Mouse (Mus musculus) heart, embryonic 10.5 days (tissue): ENCODE data around the gene Nufip2. TPM values are rescaled to one million over a fixed set of nuclear protein-coding genes. Genes with fewer than 3 reads are reported as not detected.

Experiments used
- DNase-seq: peaks from one replicate; pipeline ENCODE4 v3.0.0-alpha.2; 2017; ENCODE audit warnings: low spot score
- H3K27ac ChIP-seq: fragments of 300-500 bp; sonication (generic); 2 replicates; pipeline ENCODE4 v1.5.1; 2016; ENCODE audit warnings: mild to moderate bottlenecking
- H3K27me3 ChIP-seq: fragments of 300-500 bp; sonication (generic); 2 replicates; pipeline ENCODE4 v1.6.1; 2016; ENCODE audit warnings: mild to moderate bottlenecking; ENCODE audit not compliant: poor library complexity, insufficient read depth, severe bottlenecking
- H3K36me3 ChIP-seq: fragments of 300-500 bp; sonication (generic); 2 replicates; pipeline ENCODE4 v1.6.1; 2016; ENCODE audit warnings: mild to moderate bottlenecking, moderate library complexity
- H3K4me1 ChIP-seq: fragments of 300-500 bp; sonication (generic); 2 replicates; pipeline ENCODE4 v1.6.1; 2016; ENCODE audit warnings: mild to moderate bottlenecking
- H3K4me3 ChIP-seq: fragments of 300-500 bp; sonication (generic); 2 replicates; pipeline ENCODE4 v1.5.1; 2016; ENCODE audit warnings: mild to moderate bottlenecking, moderate library complexity
- H3K9me3 ChIP-seq: fragments of 300-500 bp; sonication (generic); 2 replicates; pipeline ENCODE4 v1.6.1; 2016; ENCODE audit warnings: mild to moderate bottlenecking, moderate library complexity
- WGBS: fragments of 180-500 bp; shearing (Covaris S2); methylation state at CpG from one replicate; pipeline ENCODE4 v1.1.7; 2016; 5-methylcytosine and 5-hydroxymethylcytosine counted together
- polyA plus RNA-seq: library from polyadenylated mRNA; unstranded; fragments of >200 nt; fragmentation: Nextera tagmentation; extraction: Ambion mirVana; gene quantifications from 2 replicates; pipeline ENCODE4 v1.2.1, GENCODE M21; 2016

Gene Nufip2
- polyA plus RNA-seq, 1 experiment from 2014 or later = 3.9 TPM

DNA sequence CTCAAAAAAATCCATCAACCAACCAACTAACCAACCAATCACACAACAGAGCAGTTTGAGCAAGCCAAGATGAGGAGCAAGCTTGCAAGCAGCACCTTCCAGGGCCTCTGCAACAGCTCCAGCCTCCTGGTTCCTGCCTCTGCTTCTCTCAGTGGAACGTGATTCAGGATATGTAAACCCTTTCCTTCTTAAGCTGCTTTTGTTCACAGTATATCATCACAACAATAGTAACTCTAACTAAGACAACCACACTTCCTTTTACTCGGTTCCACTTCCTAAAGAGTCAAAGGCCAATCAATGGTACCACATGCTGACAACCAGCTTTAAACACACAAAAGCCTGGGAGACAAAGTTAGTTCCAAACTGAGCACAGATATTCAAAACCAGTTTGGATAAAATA lies 5.9 kb upstream of the Nufip2 start:
- Histone ChIP-seq H3K9me3 (no peaks in the 10 kb centered on the region), H3K27me3 (no peaks in the 10 kb centered on the region), H3K27ac (no peak overlapping the region), H3K4me1 (no peaks in the 10 kb centered on the region), H3K4me3 (no peak overlapping the region), H3K36me3 (no peaks in the 10 kb centered on the region)
- DNase-seq = no peak
- 22% methylated on average over 2 of the region's 2 CpGs for WGBS

DNA sequence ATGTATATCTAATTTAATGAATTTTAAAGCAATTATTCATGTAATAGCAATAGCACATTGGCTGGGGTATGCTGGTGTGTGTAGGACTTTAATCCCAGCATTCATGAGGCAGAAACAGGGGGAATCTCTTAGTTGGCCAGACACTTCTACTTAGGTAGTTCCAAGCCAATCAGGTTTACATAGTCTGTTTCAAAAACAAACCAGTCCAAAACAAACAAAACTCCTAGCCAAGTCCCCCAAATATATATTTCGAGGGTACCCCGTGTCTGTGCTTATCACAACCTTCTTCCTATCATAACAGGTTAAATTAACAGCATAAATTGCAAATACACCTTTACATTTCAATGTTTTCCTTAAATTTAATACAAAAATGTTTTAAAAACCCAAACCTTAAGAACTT lies 1.1 kb upstream of the Nufip2 start:
- Histone ChIP-seq H3K36me3 (0 out of 2 replicates have a peak, but pooled peaks cover 10% of the 10 kb centered on the region), H3K4me3 (peak overlapping the region; percentile 83; the same call in 1 of the 2 replicates), H3K27me3 (no peaks in the 10 kb centered on the region), H3K27ac (no peak overlapping the region), H3K9me3 (no peaks in the 10 kb centered on the region), H3K4me1 (peaks cover 7% of the 10 kb centered on the region; the same call in 1 of the 2 replicates)
- WGBS = 66% methylated on average over 2 of the region's 2 CpGs
- DNase-seq = no peak

DNA sequence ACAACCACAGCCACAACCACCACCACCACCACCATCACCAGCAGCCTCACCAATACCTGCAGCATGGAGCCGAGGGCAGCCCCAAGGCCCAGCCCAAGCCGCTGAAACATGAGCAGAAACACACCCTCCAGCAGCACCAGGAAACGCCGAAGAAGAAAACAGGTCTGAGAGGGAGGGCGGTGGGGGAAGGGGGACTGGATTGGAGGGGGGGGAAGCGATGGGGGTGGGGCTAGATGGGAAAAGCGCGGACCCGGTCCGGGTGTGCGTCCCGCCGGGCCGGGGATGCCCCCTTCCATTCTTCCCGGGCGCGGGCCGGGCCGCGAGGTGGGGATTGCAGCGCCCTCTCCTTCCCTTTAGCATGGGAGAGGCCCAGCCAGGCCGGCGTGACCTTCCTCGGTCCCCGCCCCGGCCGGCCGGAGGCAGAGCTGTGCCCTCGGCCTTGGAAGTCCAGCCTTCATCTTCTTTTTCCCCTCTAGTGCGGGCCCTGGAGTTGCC lies 438 bp downstream of the Nufip2 start:
- Histone ChIP-seq H3K36me3 (peaks cover 22% of the 10 kb centered on the region), H3K9me3 (no peaks in the 10 kb centered on the region), H3K4me3 (peak overlapping the region; percentile 83), H3K27me3 (no peaks in the 10 kb centered on the region), H3K27ac (peak overlapping the region; percentile 99), H3K4me1 (peaks cover 7% of the 10 kb centered on the region; the same call in 1 of the 2 replicates)
- peak; percentile 84 for DNase-seq
- 1% methylated on average over 23 of the region's 30 CpGs for WGBS

DNA sequence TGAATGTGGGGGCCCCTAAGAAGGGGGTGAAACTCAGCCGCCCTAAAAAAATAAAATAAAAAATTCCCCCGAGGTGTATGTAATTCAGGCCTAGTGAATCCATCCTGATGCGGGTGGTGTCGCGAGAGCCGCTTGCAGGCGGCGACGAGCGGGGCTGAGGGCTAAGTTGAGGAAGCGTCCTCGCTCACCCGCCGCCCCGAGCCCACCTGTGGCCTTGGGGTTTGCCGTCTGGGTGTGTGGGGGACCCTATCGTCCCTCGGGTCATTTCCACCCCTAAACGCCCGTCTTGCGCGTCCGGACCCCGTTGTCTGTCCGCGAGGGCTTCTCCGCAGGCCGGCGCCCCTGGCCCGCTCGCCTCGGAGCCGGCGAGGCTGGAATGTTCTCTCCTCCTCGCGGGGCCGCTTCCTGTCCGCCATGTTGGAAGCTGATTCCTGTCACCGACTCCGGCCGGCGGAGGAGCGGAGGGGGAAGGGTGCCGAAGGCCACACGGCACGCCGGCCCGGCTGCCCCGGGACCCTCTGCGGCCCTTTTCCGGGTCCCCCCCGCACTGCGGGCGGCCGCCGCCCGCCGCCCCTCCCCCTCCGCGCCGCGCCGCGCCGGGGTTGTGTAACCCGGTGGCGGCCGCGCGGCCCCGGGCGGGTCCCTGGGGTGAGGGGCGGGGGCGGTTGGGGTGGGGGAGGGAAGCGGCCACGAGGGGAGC lies 1.0 kb downstream of the Nufip2 start:
- no peaks in the 10 kb centered on the region for H3K9me3 ChIP-seq
- DNase-seq = peak; percentile 88
- H3K4me3 ChIP-seq = peak overlapping the region; percentile 83
- peaks cover 28% of the 10 kb centered on the region for H3K36me3 ChIP-seq
- H3K27ac ChIP-seq = peak overlapping the region; percentile 99
- no peaks in the 10 kb centered on the region for H3K27me3 ChIP-seq
- WGBS = under 1% methylated on average over 38 of the region's 76 CpGs
- H3K4me1 ChIP-seq = peaks cover 7% of the 10 kb centered on the region; the same call in 1 of the 2 replicates

DNA sequence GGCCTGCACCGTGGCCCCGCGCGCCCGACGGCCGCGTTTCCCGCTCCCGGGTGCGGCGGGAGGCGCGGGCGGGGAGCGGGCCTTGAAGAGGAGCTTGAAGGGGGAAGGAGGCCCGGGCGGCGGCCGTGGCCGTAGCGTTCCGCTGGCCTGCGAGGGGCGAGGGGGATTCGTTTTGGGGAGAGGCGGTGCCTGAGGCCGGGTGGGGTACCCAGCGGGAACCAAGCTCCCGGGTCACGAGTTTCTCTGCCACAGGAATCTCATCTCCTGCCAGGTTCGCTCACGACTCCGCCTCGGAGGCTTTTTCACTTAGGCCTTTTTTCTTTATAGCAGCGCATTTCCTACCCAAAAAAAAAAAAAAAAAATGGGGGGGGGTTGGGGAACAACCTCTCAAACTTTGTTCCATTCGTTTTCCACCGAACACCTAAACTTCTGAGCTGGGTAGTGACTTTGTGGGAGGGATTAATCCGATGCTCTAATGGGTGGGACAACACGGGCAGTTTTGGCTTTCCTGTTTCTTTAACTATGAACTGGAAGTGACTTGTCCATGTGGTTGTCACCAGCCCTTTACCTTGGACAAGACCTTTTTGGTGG lies 1.7 kb downstream of the Nufip2 start:
- Histone ChIP-seq H3K4me3 (peak overlapping the region; percentile 83), H3K4me1 (peaks cover 7% of the 10 kb centered on the region; the same call in 1 of the 2 replicates), H3K9me3 (no peaks in the 10 kb centered on the region), H3K36me3 (peaks cover 35% of the 10 kb centered on the region), H3K27me3 (no peaks in the 10 kb centered on the region), H3K27ac (peak overlapping the region; percentile 99)
- peak; percentile 80 for DNase-seq
- WGBS = under 1% methylated on average over 40 of the region's 40 CpGs

DNA sequence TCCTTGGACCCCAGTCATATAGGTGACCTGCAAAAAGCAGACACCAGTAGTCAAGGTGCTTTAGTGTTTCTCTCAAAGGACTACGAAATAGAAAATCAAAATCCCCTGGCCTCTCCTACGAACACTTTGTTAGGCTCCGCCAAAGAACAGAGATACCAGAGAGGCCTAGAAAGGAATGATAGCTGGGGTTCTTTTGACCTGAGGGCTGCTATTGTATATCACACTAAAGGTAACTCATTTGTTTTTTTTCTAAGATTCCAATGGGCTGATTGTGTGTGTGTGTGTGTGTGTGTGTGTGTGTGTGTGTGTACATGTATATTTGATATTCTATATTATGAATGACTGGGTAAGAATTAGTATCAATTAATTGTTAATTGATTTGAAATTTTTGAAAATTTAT lies 7.1 kb downstream of the Nufip2 start:
- no peaks in the 10 kb centered on the region for H3K9me3 ChIP-seq
- peaks cover 80% of the 10 kb centered on the region for H3K36me3 ChIP-seq
- WGBS = 89% methylated on average over 3 of the region's 3 CpGs
- no peak overlapping the region for H3K27ac ChIP-seq
- H3K4me1 ChIP-seq = peaks cover 5% of the 10 kb centered on the region; the same call in 1 of the 2 replicates
- no peak overlapping the region for H3K4me3 ChIP-seq
- H3K27me3 ChIP-seq = no peaks in the 10 kb centered on the region
- no peak for DNase-seq

DNA sequence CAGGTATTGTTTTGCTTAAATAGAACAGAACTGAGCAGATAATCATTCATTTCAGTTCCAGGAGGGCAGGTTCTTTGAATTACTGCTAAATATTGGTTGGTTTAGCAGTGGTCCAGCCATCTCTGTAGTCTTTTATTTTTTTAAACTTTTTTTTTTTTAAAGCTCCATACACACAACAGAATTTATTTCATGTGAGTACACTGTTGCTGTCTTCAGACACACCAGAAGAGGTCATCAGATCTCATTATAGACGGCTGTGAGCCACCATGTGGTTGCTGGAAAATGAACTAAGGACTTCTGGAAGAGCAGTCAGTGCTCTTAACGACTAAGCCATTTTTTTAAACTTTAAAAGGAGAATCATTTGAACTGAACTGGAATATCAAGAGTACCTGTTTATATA lies 11.3 kb downstream of the Nufip2 start:
- no peaks in the 10 kb centered on the region for H3K4me1 ChIP-seq
- H3K36me3 ChIP-seq = peaks cover 81% of the 10 kb centered on the region
- 83% methylated on average over 2 of the region's 2 CpGs for WGBS
- H3K27me3 ChIP-seq = no peaks in the 10 kb centered on the region
- no peak overlapping the region for H3K27ac ChIP-seq
- DNase-seq = no peak
- H3K9me3 ChIP-seq = no peaks in the 10 kb centered on the region
- no peak overlapping the region for H3K4me3 ChIP-seq

DNA sequence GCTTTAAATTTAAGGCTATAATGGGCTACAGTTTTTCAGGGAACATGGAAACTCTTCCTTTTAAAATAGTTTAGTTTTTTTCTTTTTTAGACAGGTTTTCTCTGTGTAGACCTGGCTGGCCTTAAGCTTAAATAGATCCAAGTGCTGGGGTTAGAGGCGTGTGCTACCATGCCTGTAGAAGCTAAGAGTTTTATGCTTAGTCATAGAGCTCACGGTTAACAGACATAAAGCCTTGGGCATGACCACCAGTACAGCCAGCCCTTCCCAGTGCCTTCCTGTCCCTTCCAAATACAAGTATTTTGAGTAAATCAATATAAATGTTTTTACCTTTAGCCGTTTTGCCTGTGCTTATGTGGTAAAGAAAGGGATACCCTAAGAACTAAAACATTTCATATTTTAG lies 20.0 kb downstream of the Nufip2 start:
- H3K27me3 ChIP-seq = no peaks in the 10 kb centered on the region
- WGBS = 82% methylated on average over 3 of the region's 3 CpGs
- no peaks in the 10 kb centered on the region for H3K4me1 ChIP-seq
- peaks cover 84% of the 10 kb centered on the region for H3K36me3 ChIP-seq
- no peaks in the 10 kb centered on the region for H3K9me3 ChIP-seq
- no peak overlapping the region for H3K27ac ChIP-seq
- no peak for DNase-seq
- no peak overlapping the region for H3K4me3 ChIP-seq

DNA sequence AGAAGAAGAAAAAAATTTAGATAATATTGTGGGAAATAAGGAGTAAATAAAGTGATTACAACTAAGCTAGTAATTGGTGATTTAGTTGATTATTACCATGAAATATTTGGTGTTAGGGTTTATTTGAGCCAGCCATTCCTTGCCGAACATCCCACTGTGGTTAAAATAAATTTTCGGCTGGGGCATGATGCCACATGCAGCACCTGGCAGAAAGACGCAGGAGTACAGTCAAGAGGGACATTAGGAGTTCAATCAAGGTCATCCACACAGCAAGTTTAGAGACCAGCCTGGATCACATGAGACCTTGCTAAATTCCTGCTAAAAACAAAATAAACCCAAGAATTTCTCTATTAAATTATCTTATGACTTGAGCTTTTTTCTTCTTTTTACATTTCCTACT lies 23.1 kb downstream of the Nufip2 start:
- Histone ChIP-seq H3K4me1 (no peaks in the 10 kb centered on the region), H3K9me3 (no peaks in the 10 kb centered on the region), H3K27me3 (no peaks in the 10 kb centered on the region), H3K4me3 (no peak overlapping the region), H3K27ac (no peak overlapping the region), H3K36me3 (peaks cover 73% of the 10 kb centered on the region)
- 84% methylated on average over 3 of the region's 3 CpGs for WGBS
- no peak for DNase-seq

DNA sequence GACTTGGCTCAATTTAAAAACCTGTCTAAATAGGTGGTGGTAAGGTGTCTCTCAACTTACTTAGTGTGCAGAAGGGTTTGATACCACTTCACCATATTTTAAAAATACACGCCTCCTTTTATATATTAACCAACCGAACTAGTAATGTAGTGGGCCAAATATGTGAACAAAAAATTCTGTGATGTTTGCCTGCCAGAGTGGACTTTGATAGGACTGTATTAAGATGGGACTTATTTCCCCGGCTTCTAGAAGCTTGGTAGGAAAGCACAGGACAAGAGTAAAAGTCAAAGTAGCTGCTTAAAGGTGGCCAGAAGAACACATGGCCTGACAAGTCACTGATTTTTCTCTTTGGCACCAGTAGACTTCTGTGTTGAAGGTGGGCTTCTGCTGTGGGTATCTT lies 27.8 kb downstream of the Nufip2 start:
- no peaks in the 10 kb centered on the region for H3K4me1 ChIP-seq
- no peak for DNase-seq
- H3K9me3 ChIP-seq = no peaks in the 10 kb centered on the region
- peaks cover 32% of the 10 kb centered on the region for H3K36me3 ChIP-seq
- WGBS = 94% methylated on average over 3 of the region's 3 CpGs
- H3K27me3 ChIP-seq = no peaks in the 10 kb centered on the region
- no peak overlapping the region for H3K4me3 ChIP-seq
- H3K27ac ChIP-seq = no peak overlapping the region

DNA sequence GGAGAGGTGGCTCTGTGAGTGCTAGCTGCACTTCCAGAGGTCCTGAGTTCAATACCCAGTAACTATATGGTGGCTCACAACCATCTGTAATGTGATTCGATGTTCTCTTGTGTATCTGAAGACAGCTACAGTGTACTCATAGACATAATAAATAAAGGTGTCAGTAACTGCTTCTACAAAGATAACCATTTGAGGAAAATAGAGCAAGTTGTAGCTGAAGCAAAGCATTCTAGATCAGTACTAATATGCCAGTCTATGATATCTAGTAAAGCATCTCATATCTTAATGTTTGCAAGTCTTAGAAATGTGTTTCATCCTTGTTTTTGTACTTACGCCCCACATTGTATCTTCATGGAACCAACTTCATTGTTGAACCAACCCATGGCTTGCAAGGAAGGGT lies 33.1 kb downstream of the Nufip2 start:
- H3K27me3 ChIP-seq = no peaks in the 10 kb centered on the region
- DNase-seq = no peak

DNA sequence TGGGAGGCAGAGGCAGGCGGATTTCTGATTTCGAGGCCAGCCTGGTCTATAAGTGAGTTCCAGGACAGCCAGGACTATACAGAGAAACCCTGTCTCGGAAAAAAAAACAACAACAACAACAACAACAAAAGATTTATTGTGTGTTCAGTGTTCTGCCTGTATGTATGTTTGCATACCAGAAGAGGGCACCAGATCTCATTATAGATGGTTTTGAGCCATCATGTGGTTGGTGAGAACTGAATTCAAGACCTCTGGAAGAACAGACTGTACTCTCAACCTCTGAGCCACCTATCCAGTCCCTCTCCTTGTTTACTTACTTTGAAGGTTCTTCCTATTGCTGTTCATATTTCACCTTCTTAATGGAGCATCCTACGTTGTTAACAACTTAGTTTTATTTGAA lies 35.4 kb downstream of the Nufip2 start:
- WGBS = 83% methylated on average over 4 of the region's 4 CpGs
- H3K9me3 ChIP-seq = no peaks in the 10 kb centered on the region
- 0 out of 2 replicates have a peak, but pooled peaks cover 4% of the 10 kb centered on the region for H3K36me3 ChIP-seq
- no peak for DNase-seq
- no peaks in the 10 kb centered on the region; the same call in 1 of the 2 replicates for H3K4me1 ChIP-seq
- no peak overlapping the region for H3K4me3 ChIP-seq
- no peaks in the 10 kb centered on the region for H3K27me3 ChIP-seq
- H3K27ac ChIP-seq = no peak overlapping the region

More for the DNA sequence above, 33.1 kb downstream of the Nufip2 start:
- no peaks in the 10 kb centered on the region for H3K4me1 ChIP-seq
- H3K9me3 ChIP-seq = no peaks in the 10 kb centered on the region
- H3K36me3 ChIP-seq = 0 out of 2 replicates have a peak, but pooled peaks cover 4% of the 10 kb centered on the region
- 95% methylated on average over 2 of the region's 2 CpGs for WGBS
- no peak overlapping the region for H3K4me3 ChIP-seq
- no peak overlapping the region for H3K27ac ChIP-seq

DNA sequence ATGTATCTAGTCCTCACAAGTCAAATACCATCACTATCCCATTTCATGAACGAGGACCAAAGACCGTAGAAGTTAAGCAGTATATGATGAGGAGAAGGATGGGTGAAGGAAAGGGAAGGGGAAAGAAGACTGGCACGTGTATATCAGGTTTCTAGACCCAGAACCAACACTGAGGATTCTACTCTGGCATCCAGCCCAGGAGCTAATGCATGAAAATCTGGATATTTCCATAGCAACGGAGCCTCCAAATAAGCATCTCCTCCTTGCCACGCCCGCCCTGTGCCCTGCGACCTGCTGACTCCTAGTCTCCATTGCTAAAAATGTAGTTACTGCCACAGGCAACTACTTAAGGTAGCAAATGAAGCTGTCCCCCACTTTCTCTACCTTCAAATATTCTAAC lies 38.8 kb downstream of the Nufip2 start:
- H3K27ac ChIP-seq = no peak overlapping the region
- H3K4me1 ChIP-seq = no peaks in the 10 kb centered on the region; the same call in 1 of the 2 replicates
- no peak for DNase-seq
- 82% methylated on average over 7 of the region's 7 CpGs for WGBS
- no peaks in the 10 kb centered on the region for H3K36me3 ChIP-seq
- H3K27me3 ChIP-seq = no peaks in the 10 kb centered on the region
- H3K4me3 ChIP-seq = no peak overlapping the region
- no peaks in the 10 kb centered on the region for H3K9me3 ChIP-seq
